Mouse (Mus musculus) MEL (cell line): ENCODE measurements around the gene Scamp4. TPM values are rescaled to one million over a fixed set of nuclear protein-coding genes. Genes with fewer than 3 reads are reported as not detected.

Source experiments
- DNase-seq: peaks from one replicate; pipeline ENCODE4 v3.0.0; 2011; ENCODE audit warnings: low read depth, low spot score
- H3K27ac ChIP-seq: 2 replicates; pipeline ENCODE4 v1.5.1; 2012; ENCODE audit warnings: low read depth, mild to moderate bottlenecking, control low read depth, low read length, moderate library complexity; ENCODE audit not compliant: control insufficient read depth
- H3K27me3 ChIP-seq, 2 experiments: fragments of 150-350 bp in 1 of 2; sonication (generic) in 1 of 2; 2 replicates each; pipeline ENCODE4 v1.6.1; 2012; ENCODE audit warnings: low read length in 2 of 2, mild to moderate bottlenecking in 2 of 2, improper control_type of control experiment in 1 of 2, moderate library complexity in 1 of 2; ENCODE audit not compliant: insufficient read depth in 2 of 2, control insufficient read depth in 1 of 2
- H3K36me3 ChIP-seq, 2 experiments: 2 replicates each; pipeline ENCODE4 v1.6.1; 2012 to 2014; ENCODE audit warnings: low read length in 2 of 2, improper control_type of control experiment in 1 of 2, inconsistent platforms in 1 of 2, mild to moderate bottlenecking in 1 of 2; ENCODE audit not compliant: insufficient read depth in 2 of 2, control insufficient read depth in 1 of 2
- H3K4me1 ChIP-seq, 2 experiments: fragments of 150-350 bp in 1 of 2; sonication (generic) in 1 of 2; 2 replicates each; pipeline ENCODE4 v1.6.1; 2012; ENCODE audit warnings: low read length in 2 of 2, improper control_type of control experiment in 1 of 2, mild to moderate bottlenecking in 1 of 2; ENCODE audit not compliant: insufficient read depth in 2 of 2, control insufficient read depth in 1 of 2
- H3K4me3 ChIP-seq, 2 experiments: fragments of 150-350 bp in 1 of 2; sonication (generic) in 1 of 2; 2 replicates each; pipeline ENCODE4 v1.5.1; 2012; ENCODE audit warnings: low read depth in 2 of 2, low read length in 2 of 2, mild to moderate bottlenecking in 2 of 2, moderate library complexity in 2 of 2, control low read depth in 1 of 2, improper control_type of control experiment in 1 of 2; ENCODE audit not compliant: control insufficient read depth in 1 of 2, insufficient read depth in 1 of 2
- H3K79me2 ChIP-seq: 2 replicates; pipeline ENCODE4 v1.6.1; 2012; ENCODE audit warnings: mild to moderate bottlenecking, low read length, moderate library complexity; ENCODE audit not compliant: control insufficient read depth, poor library complexity, insufficient read depth
- H3K9ac ChIP-seq: 2 replicates; pipeline ENCODE4 v1.6.1; 2012; ENCODE audit warnings: low read depth, mild to moderate bottlenecking, control low read depth, low read length, moderate library complexity; ENCODE audit not compliant: control insufficient read depth, poor library complexity, severe bottlenecking
- H3K9me3 ChIP-seq: fragments of 150-350 bp; sonication (generic); replicated peaks from 2 replicates; pipeline ENCODE4 v1.6.1; 2012; ENCODE audit warnings: mild to moderate bottlenecking, low read length, improper control_type of control experiment, moderate library complexity; ENCODE audit not compliant: insufficient read depth
- CHD1 ChIP-seq: IDR thresholded peaks from 2 replicates; pipeline ENCODE4 v1.6.1; 2012; ENCODE audit warnings: low read depth, mild to moderate bottlenecking, inconsistent platforms, low read length, improper control_type of control experiment
- CHD2 ChIP-seq: IDR thresholded peaks from 2 replicates; pipeline ENCODE4 v1.6.1; 2011; ENCODE audit warnings: low read length, improper control_type of control experiment
- CTCF ChIP-seq, 3 experiments: IDR thresholded peaks in 2 of 3; conservative IDR thresholded peaks in 1 of 3; 2 replicates each; pipeline ENCODE4 v1.5.1; 2011 to 2012; ENCODE audit warnings: low read length in 3 of 3, low read depth in 2 of 3, mild to moderate bottlenecking in 2 of 3, improper control_type of control experiment in 1 of 3, inconsistent platforms in 1 of 3, mixed read lengths in 1 of 3, moderate library complexity in 1 of 3; ENCODE audit not compliant: control insufficient read depth in 1 of 3, insufficient read depth in 1 of 3, poor library complexity in 1 of 3, severe bottlenecking in 1 of 3
- E2F4 ChIP-seq: IDR thresholded peaks from 2 replicates; pipeline ENCODE4 v1.6.1; 2011; ENCODE audit warnings: low read depth, low read length, improper control_type of control experiment, borderline replicate concordance
- EP300 ChIP-seq, 2 experiments: IDR thresholded peaks; 2 replicates each; pipeline ENCODE4 v1.6.1; 2011; ENCODE audit warnings: improper control_type of control experiment in 2 of 2, low read length in 2 of 2, low read depth in 1 of 2, mild to moderate bottlenecking in 1 of 2
- ETS1 ChIP-seq: IDR thresholded peaks from 2 replicates; pipeline ENCODE4 v1.6.1; 2012; ENCODE audit warnings: low read depth, mild to moderate bottlenecking, inconsistent platforms, low read length, improper control_type of control experiment, moderate library complexity
- GABPA ChIP-seq: IDR thresholded peaks from 2 replicates; pipeline ENCODE4 v1.6.1; 2012; ENCODE audit warnings: low read depth, mild to moderate bottlenecking, inconsistent platforms, low read length, improper control_type of control experiment, moderate library complexity
- GATA1 ChIP-seq: IDR thresholded peaks from 2 replicates; pipeline ENCODE4 v1.6.1; 2011; ENCODE audit warnings: low read depth, low read length, improper control_type of control experiment
- KAT2A ChIP-seq: conservative IDR thresholded peaks from 2 replicates; pipeline ENCODE4 v1.6.1; 2012; ENCODE audit warnings: low read depth, low read length, improper control_type of control experiment, inconsistent platforms
- MAFK ChIP-seq: IDR thresholded peaks from 2 replicates; pipeline ENCODE4 v1.6.1; 2011; ENCODE audit warnings: low read depth, mild to moderate bottlenecking, low read length, improper control_type of control experiment, borderline replicate concordance
- MAX ChIP-seq: IDR thresholded peaks from 2 replicates; pipeline ENCODE4 v1.6.1; 2011; ENCODE audit warnings: low read length, improper control_type of control experiment
- MAZ ChIP-seq: IDR thresholded peaks from 2 replicates; pipeline ENCODE4 v1.6.1; 2012; ENCODE audit warnings: low read depth, mild to moderate bottlenecking, inconsistent platforms, low read length, improper control_type of control experiment
- MEF2A ChIP-seq: IDR thresholded peaks from 2 replicates; pipeline ENCODE4 v1.6.1; 2014; ENCODE audit warnings: low read depth, mild to moderate bottlenecking, inconsistent platforms, low read length, improper control_type of control experiment; ENCODE audit not compliant: poor library complexity, insufficient replicate concordance, severe bottlenecking; ENCODE audit errors: extremely low read depth
- MXI1 ChIP-seq: IDR thresholded peaks from 2 replicates; pipeline ENCODE4 v1.6.1; 2011; ENCODE audit warnings: mild to moderate bottlenecking, low read depth, low read length, improper control_type of control experiment
- NELFE ChIP-seq: IDR thresholded peaks from 2 replicates; pipeline ENCODE4 v1.6.1; 2011; ENCODE audit warnings: low read depth, low read length, improper control_type of control experiment
- POLR2A ChIP-seq, 2 experiments: IDR thresholded peaks; 2 replicates each; pipeline ENCODE4 v1.6.1; 2011 to 2012; ENCODE audit warnings: low read length in 2 of 2, mild to moderate bottlenecking in 2 of 2, control low read depth in 1 of 2, improper control_type of control experiment in 1 of 2, low read depth in 1 of 2, moderate library complexity in 1 of 2; ENCODE audit not compliant: control insufficient read depth in 1 of 2, insufficient read depth in 1 of 2, poor library complexity in 1 of 2
- POLR2AphosphoS5 ChIP-seq: IDR thresholded peaks from 2 replicates; pipeline ENCODE4 v1.6.1; 2012; ENCODE audit warnings: low read depth, borderline replicate concordance, mild to moderate bottlenecking, inconsistent platforms, low read length, moderate library complexity, mixed read lengths
- RCOR1 ChIP-seq: IDR thresholded peaks from 2 replicates; pipeline ENCODE4 v1.6.1; 2012; ENCODE audit warnings: low read depth, mild to moderate bottlenecking, inconsistent platforms, low read length, improper control_type of control experiment
- SIN3A ChIP-seq: IDR thresholded peaks from 2 replicates; pipeline ENCODE4 v1.6.1; 2012; ENCODE audit warnings: low read length, improper control_type of control experiment, inconsistent platforms
- SMC3 ChIP-seq: IDR thresholded peaks from 2 replicates; pipeline ENCODE4 v1.6.1; 2011; ENCODE audit warnings: low read depth, low read length, improper control_type of control experiment
- TAL1 ChIP-seq: IDR thresholded peaks from 2 replicates; pipeline ENCODE4 v1.6.1; 2012; ENCODE audit warnings: mild to moderate bottlenecking, inconsistent platforms, low read length, moderate library complexity, mixed read lengths
- TBP ChIP-seq: IDR thresholded peaks from 2 replicates; pipeline ENCODE4 v1.8.0; 2011; ENCODE audit warnings: low read depth, low read length, improper control_type of control experiment
- TCF12 ChIP-seq: IDR thresholded peaks from 2 replicates; pipeline ENCODE4 v1.6.1; 2014; ENCODE audit warnings: low read depth, mild to moderate bottlenecking, inconsistent platforms, low read length, improper control_type of control experiment, moderate library complexity
- UBTF ChIP-seq: IDR thresholded peaks from 2 replicates; pipeline ENCODE4 v1.6.1; 2012; ENCODE audit warnings: low read depth, mild to moderate bottlenecking, inconsistent platforms, low read length, improper control_type of control experiment, moderate library complexity, borderline replicate concordance; ENCODE audit not compliant: insufficient read depth
- USF2 ChIP-seq, 2 experiments: IDR thresholded peaks; 2 replicates each; pipeline ENCODE4 v1.6.1; 2011 to 2012; ENCODE audit warnings: improper control_type of control experiment in 2 of 2, low read length in 2 of 2, borderline replicate concordance in 1 of 2, inconsistent platforms in 1 of 2, low read depth in 1 of 2, mild to moderate bottlenecking in 1 of 2; ENCODE audit not compliant: insufficient read depth in 1 of 2
- ZKSCAN1 ChIP-seq: IDR thresholded peaks from 2 replicates; pipeline ENCODE4 v1.6.1; 2012; ENCODE audit warnings: low read depth, mild to moderate bottlenecking, inconsistent platforms, low read length, improper control_type of control experiment, moderate library complexity
- ZNF384 ChIP-seq: IDR thresholded peaks from 2 replicates; pipeline ENCODE4 v1.6.1; 2012; ENCODE audit warnings: low read depth, mild to moderate bottlenecking, inconsistent platforms, low read length, improper control_type of control experiment
- polyA plus RNA-seq, 2 experiments: library from polyadenylated mRNA; stranded (reverse) in 1 of 2; unstranded in 1 of 2; fragments of >175 nt in 1 of 2; fragments of >200 nt in 1 of 2; gene quantifications; 2 replicates each; pipeline versions ENCODE4 v1.2.1 to v1.2.4; 2012; ENCODE audit warnings: low replicate concordance in 2 of 2, low read depth in 1 of 2; ENCODE audit not compliant: insufficient read length in 2 of 2, insufficient read depth in 1 of 2, missing spikeins in 1 of 2
- total RNA-seq: library from RNA; depleted of rRNA; stranded (reverse); fragments of 300-350 nt; gene quantifications from 2 replicates; pipeline ENCODE4 v1.2.3, GENCODE M21; 2012

The Scamp4 gene
- total and polyA plus RNA-seq, 3 experiments, result 34.2 to 140 TPM; not detected in 1

DNA sequence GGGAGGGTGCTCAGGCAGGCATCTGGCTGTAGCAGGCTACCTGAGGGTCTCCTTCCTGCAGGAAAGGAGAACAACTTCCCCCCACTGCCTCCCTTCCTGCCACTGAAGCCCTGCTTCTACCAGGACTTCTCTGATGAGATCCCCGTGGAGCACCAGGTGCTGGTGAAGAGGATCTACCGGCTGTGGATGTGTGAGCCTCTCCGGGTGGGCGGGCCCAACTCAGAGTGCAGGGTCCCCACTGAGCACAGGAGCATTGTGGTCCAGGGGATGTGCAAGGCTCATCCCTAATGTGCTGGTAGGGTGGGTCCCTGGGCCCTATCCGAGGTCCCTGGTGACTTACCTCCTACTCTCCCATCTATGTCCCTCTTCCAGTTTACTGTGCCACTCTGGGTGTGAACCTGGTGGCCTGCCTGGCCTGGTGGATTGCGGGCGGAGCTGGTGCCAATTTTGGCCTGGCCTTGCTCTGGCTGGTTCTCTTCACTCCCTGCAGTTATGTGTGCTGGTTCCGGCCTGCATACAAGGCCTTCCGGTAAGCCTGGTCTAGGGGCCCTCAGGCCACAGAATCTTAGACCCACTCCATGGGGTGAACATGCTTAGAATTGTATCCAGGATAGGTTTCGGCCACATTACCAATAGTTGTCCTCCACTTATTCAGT lies 6.7 kb downstream of the Scamp4 start:
- H3K9ac ChIP-seq, result no peak overlapping the region

DNA sequence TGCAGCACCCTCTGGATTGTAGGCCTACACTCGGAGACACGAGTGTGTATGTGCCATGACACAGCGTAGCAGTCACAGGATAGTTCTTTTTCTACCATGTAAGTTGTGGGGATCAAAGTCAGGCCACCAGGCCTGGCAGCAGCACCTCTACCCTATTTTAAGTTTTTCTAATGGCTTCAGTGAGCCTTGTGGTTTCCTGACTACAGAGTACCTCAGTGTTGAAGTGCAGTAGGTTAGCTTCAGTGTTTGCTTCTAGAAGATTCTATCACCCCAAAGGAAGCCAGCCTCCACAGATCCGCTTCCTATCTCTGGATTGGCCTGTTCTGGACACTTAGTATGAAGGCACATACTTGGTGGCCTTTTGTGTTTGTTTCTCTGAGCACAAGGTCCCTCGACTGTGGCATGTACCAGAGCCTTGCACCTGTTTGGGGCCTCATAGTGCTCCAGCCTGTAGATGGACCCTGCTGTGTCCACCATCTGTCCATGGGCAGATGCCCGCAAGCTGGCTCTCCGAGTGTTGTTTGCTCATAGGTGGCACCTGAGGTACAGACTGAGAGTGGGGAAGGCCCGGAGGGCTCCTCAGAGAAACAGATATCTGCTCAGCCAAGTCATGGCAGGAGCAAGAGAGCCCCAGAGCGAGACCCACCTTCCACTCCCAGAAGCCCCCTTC lies 7.6 kb downstream of the Scamp4 start:
- DNase-seq, result no peak
- Histone ChIP-seq H3K79me2 (peaks cover 14% of the 10 kb centered on the region), H3K27me3 (no peaks in the 10 kb centered on the region), H3K4me1 (no peaks in the 10 kb centered on the region), H3K4me3 (no peak overlapping the region), H3K9me3 (no peaks in the 10 kb centered on the region), H3K9ac (no peak overlapping the region), H3K36me3 (peaks cover 0 to 4% of the 10 kb centered on the region in 2 experiments; a peak in 1 of 4 replicates), H3K27ac (no peak overlapping the region)
- no peak for TF ChIP-seq MAZ
- no peak for TF ChIP-seq TCF12
- no peak for TF ChIP-seq MXI1
- TF ChIP-seq NELFE, result no peak
- TF ChIP-seq E2F4, result no peak
- no peak for TF ChIP-seq USF2 (IDR thresholded peaks at IDR 0.05; ENCODE audit: borderline replicate concordance in 1 of 2, insufficient read depth in 1 of 2, low read depth in 1 of 2, low read length in 2 of 2)
- no peak for TF ChIP-seq CTCF (IDR thresholded peaks at IDR 0.05 in 2 of 3, conservative IDR thresholded peaks at IDR 0.05 in 1 of 3; ENCODE audit: control insufficient read depth in 1 of 3, insufficient read depth in 1 of 3, low read depth in 2 of 3, low read length in 3 of 3, poor library complexity in 1 of 3, severe bottlenecking in 1 of 3)
- TF ChIP-seq ETS1, result no peak
- TF ChIP-seq ZKSCAN1, result no peak
- TF ChIP-seq EP300 (IDR thresholded peaks at IDR 0.05; ENCODE audit: low read depth in 1 of 2, low read length in 2 of 2), result no peak
- no peak for TF ChIP-seq GATA1
- TF ChIP-seq POLR2A (IDR thresholded peaks at IDR 0.05; ENCODE audit: control insufficient read depth in 1 of 2, insufficient read depth in 1 of 2, low read depth in 1 of 2, low read length in 2 of 2, poor library complexity in 1 of 2), result no peak
- TF ChIP-seq ZNF384, result no peak
- TF ChIP-seq SMC3, result no peak
- TF ChIP-seq UBTF, result no peak
- no peak for TF ChIP-seq TBP
- no peak for TF ChIP-seq RCOR1
- no peak for TF ChIP-seq POLR2AphosphoS5
- TF ChIP-seq MAFK, result no peak

More for the DNA sequence above, 6.7 kb downstream of the Scamp4 start:
- DNase-seq, result no peak
- H3K27ac ChIP-seq, result no peak overlapping the region
- H3K36me3 ChIP-seq, result peaks cover 0 to 4% of the 10 kb centered on the region in 2 experiments; a peak in 1 of 4 replicates
- no peaks in the 10 kb centered on the region for H3K27me3 ChIP-seq
- TF ChIP-seq GATA1 (no peak), USF2 (IDR thresholded peaks at IDR 0.05; ENCODE audit: borderline replicate concordance in 1 of 2, insufficient read depth in 1 of 2, low read depth in 1 of 2, low read length in 2 of 2) (no peak), KAT2A (no peak), SIN3A (no peak), MAX (no peak), TAL1 (no peak), CHD1 (no peak), GABPA (no peak), MEF2A (no peak), CHD2 (no peak), UBTF (no peak), SMC3 (no peak), POLR2A (IDR thresholded peaks at IDR 0.05; ENCODE audit: control insufficient read depth in 1 of 2, insufficient read depth in 1 of 2, low read depth in 1 of 2, low read length in 2 of 2, poor library complexity in 1 of 2) (no peak), EP300 (IDR thresholded peaks at IDR 0.05; ENCODE audit: low read depth in 1 of 2, low read length in 2 of 2) (no peak), TBP (no peak)
- no peak overlapping the region for H3K4me3 ChIP-seq
- H3K9me3 ChIP-seq, result no peaks in the 10 kb centered on the region
- H3K4me1 ChIP-seq, result no peaks in the 10 kb centered on the region
- H3K79me2 ChIP-seq, result peaks cover 23% of the 10 kb centered on the region
